Mouse (Mus musculus) megakaryocyte, embryonic 14.5 days (primary cell): ENCODE measurements around the gene Arpc2.

Source experiments
- FLI1 ChIP-seq: IDR thresholded peaks from 2 replicates; pipeline ENCODE4 v1.6.1; 2012; ENCODE audit warnings: low read length, inconsistent platforms, mixed read lengths
- GATA1 ChIP-seq: IDR thresholded peaks from 3 replicates; pipeline ENCODE4 v1.6.1; 2012; ENCODE audit warnings: mixed read lengths, low read length, inconsistent platforms, borderline replicate concordance

GRCm38 (mm10) chr1:74305522-74305921 is 69.6 kb downstream of the Arpc2 start, which contains the start of gene Tmbim1:
- TF ChIP-seq GATA1 (no peak), FLI1 (no peak)
